Mouse (Mus musculus) megakaryocyte progenitor cell, adult 5-6 weeks (primary cell): Measurements from ENCODE around the gene 4933428M09Rik. TPM values are rescaled to one million over a fixed set of nuclear protein-coding genes. Genes with fewer than 3 reads are reported as not detected.
"Not testable (repeated sequence)": the region's sequence is repeated elsewhere in the genome, so short reads cannot be mapped to it uniquely, and the experiment has no call there.

ENCODE experiments used
- ATAC-seq: replicated peaks from 2 replicates; pipeline ENCODE4 v1.8.0; 2016; ENCODE audit warnings: mild to moderate bottlenecking, moderate TSS enrichment, inconsistent platforms; ENCODE audit not compliant: poor library complexity
- total RNA-seq, 2 experiments: library from RNA; stranded (forward) in 1 of 2; stranded (reverse) in 1 of 2; fragments of 157-497, 149-512 nt in 1 of 2; fragments of 200-1000 nt in 1 of 2; gene quantifications; 2 replicates each; pipeline versions ENCODE4 v1.2.3 to v1.2.4; 2015 to 2017

The 4933428M09Rik gene
- not detected in 2 replicates for total RNA-seq (2015)
- not detected in 2 replicates for total RNA-seq (2017)

GRCm38 (mm10) chrX:139178928-139179327 lies at the start of gene 4933428M09Rik:
TSS of gene 4933428M09Rik (plus strand) at chrX:139179228.
- ATAC-seq = no peak

- ATAC-seq = no peak
Measured at GRCm38 (mm10) chrX:139134031-139134430, 45.0 kb upstream of the 4933428M09Rik start.

GRCm38 (mm10) chrX:139191506-139191905 lies 12.5 kb downstream of the 4933428M09Rik start:
- 0 out of 2 replicates have a peak, but pooled peaks have one; percentile 23 for ATAC-seq

GRCm38 (mm10) chrX:139194572-139195279 lies 15.7 kb downstream of the 4933428M09Rik start:
- no peak for ATAC-seq

GRCm38 (mm10) chrX:139209191-139209828 lies 30.3 kb downstream of the 4933428M09Rik start:
- not testable (repeated sequence) for ATAC-seq

GRCm38 (mm10) chrX:139209829-139210225 lies 30.8 kb downstream of the 4933428M09Rik start, which contains the start of gene Mum1l1:
TSS of gene Mum1l1 (plus strand) at chrX:139210042.
- ATAC-seq = peak; percentile 98

- no peak for ATAC-seq
Measured at GRCm38 (mm10) chrX:139214765-139215164, 35.7 kb downstream of the 4933428M09Rik start.

- ATAC-seq = no peak
Measured at GRCm38 (mm10) chrX:139216409-139216808, 37.4 kb downstream of the 4933428M09Rik start.

- ATAC-seq = peak; percentile 83
Measured at GRCm38 (mm10) chrX:139216991-139217593, 38.1 kb downstream of the 4933428M09Rik start.

GRCm38 (mm10) chrX:139217776-139218175 lies 38.7 kb downstream of the 4933428M09Rik start:
- no peak for ATAC-seq

GRCm38 (mm10) chrX:139219017-139219416 lies 40.0 kb downstream of the 4933428M09Rik start:
- peak; percentile 91 for ATAC-seq

- no peak for ATAC-seq
Measured at GRCm38 (mm10) chrX:139220830-139221229, 41.8 kb downstream of the 4933428M09Rik start.

- ATAC-seq = no peak
Measured at GRCm38 (mm10) chrX:139221893-139222292, 42.9 kb downstream of the 4933428M09Rik start.

Other genes starting within 250 kb of the 4933428M09Rik start
- not detected in 2 replicates for gene Serpina7, start 94.0 kb upstream of the 4933428M09Rik start, total RNA-seq (2015)
- not detected in 2 replicates for gene Serpina7, start 94.0 kb upstream of the 4933428M09Rik start, total RNA-seq (2017)
- gene 4930513O06Rik, start 93.0 kb upstream of the 4933428M09Rik start, total RNA-seq (2015) = not detected in 2 replicates
- gene 4930513O06Rik, start 93.0 kb upstream of the 4933428M09Rik start, total RNA-seq (2017) = not detected in 2 replicates
- gene Mum1l1, start 30.8 kb downstream of the 4933428M09Rik start, total RNA-seq (2015) = 0.57 TPM in 1 of 2 replicates, not detected in the other
- 0.03 TPM in 1 of 2 replicates, not detected in the other for gene Mum1l1, start 30.8 kb downstream of the 4933428M09Rik start, total RNA-seq (2017)
- not detected in 2 replicates for gene Trap1a, start 154.5 kb downstream of the 4933428M09Rik start, total RNA-seq (2015)
- not detected in 2 replicates for gene Trap1a, start 154.5 kb downstream of the 4933428M09Rik start, total RNA-seq (2017)